Mouse (Mus musculus): Measurements from ENCODE around the gene Scube2. TPM values are rescaled to one million over a fixed set of nuclear protein-coding genes. Genes with fewer than 3 reads are reported as not detected.
A peak's percentile ranks its signal among the peaks of the same experiment; 100 is the strongest.

Gene Scube2
- polyA plus RNA-seq, 1 experiment from 2014 or later = 1.9 TPM

- no peak overlapping the region for H3K4me3 ChIP-seq (ENCODE audit: low read depth, low read length)
- H3K36me3 ChIP-seq (ENCODE audit: control insufficient read depth, insufficient read depth, low read length) = no peaks in the 10 kb centered on the region
- peaks cover 10% of the 10 kb centered on the region for H3K27me3 ChIP-seq (ENCODE audit: control insufficient read depth, insufficient read depth, low read length)
- H3K27ac ChIP-seq (ENCODE audit: low read length) = no peak overlapping the region
- H3K9ac ChIP-seq (replicated peaks; ENCODE audit: low read depth, low read length) = no peak overlapping the region
- no peaks in the 10 kb centered on the region for H3K4me1 ChIP-seq (ENCODE audit: control insufficient read depth, insufficient read depth, low read length)
- H3K9me3 ChIP-seq (ENCODE audit: control insufficient read depth, low read depth, low read length) = no peaks in the 10 kb centered on the region
- no peak overlapping the region for H3K4me2 ChIP-seq (replicated peaks; ENCODE audit: low read depth, low read length)
- WGBS = 29% methylated on average over 3 of the region's 3 CpGs
- ATAC-seq (ENCODE audit: insufficient number of reproducible peaks, insufficient read depth, low FRiP score, low read depth) = no peak
These were observed 3.0 kb upstream of the Scube2 start for GRCm38 (mm10) chr7:109868498-109868897.

DNA sequence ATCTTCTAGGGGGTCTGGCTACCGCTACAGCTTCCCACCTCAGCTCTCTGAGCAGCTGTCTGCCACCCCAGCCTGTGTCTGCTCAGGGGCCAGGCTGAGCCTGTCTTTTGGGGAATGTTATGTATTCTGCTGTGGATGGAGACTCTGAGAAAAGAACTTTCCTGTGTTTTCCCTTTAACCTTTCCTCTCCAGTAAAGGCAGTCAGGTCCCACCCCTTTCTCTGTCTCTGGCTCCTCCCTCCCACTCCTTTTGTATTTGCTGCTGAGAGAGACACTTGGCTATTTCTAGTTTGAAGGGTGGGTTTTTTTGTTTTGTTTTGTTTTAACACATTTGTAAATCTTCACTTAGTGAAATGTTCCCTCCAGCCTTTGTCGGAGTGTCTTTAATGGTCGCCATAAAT lies 1.2 kb upstream of the Scube2 start:
- no peak for ATAC-seq (ENCODE audit: insufficient number of reproducible peaks, insufficient read depth, low FRiP score, low read depth)
- Histone ChIP-seq H3K4me1 (ENCODE audit: control insufficient read depth, insufficient read depth, low read length) (no peaks in the 10 kb centered on the region), H3K27ac (ENCODE audit: low read length) (no peak overlapping the region), H3K9ac (replicated peaks; ENCODE audit: low read depth, low read length) (no peak overlapping the region), H3K9me3 (ENCODE audit: control insufficient read depth, low read depth, low read length) (no peaks in the 10 kb centered on the region), H3K36me3 (ENCODE audit: control insufficient read depth, insufficient read depth, low read length) (no peaks in the 10 kb centered on the region), H3K27me3 (ENCODE audit: control insufficient read depth, insufficient read depth, low read length) (peaks cover 10% of the 10 kb centered on the region), H3K4me3 (ENCODE audit: low read depth, low read length) (no peak overlapping the region), H3K4me2 (replicated peaks; ENCODE audit: low read depth, low read length) (no peak overlapping the region)
- WGBS = 68% methylated on average over 3 of the region's 3 CpGs

- Histone ChIP-seq H3K4me3 (ENCODE audit: low read depth, low read length) (no peak overlapping the region), H3K9me3 (ENCODE audit: control insufficient read depth, low read depth, low read length) (no peaks in the 10 kb centered on the region), H3K27ac (ENCODE audit: low read length) (no peak overlapping the region), H3K4me2 (replicated peaks; ENCODE audit: low read depth, low read length) (no peak overlapping the region), H3K36me3 (ENCODE audit: control insufficient read depth, insufficient read depth, low read length) (no peaks in the 10 kb centered on the region), H3K9ac (replicated peaks; ENCODE audit: low read depth, low read length) (no peak overlapping the region), H3K27me3 (ENCODE audit: control insufficient read depth, insufficient read depth, low read length) (peaks cover 10% of the 10 kb centered on the region), H3K4me1 (ENCODE audit: control insufficient read depth, insufficient read depth, low read length) (no peaks in the 10 kb centered on the region)
- ATAC-seq (ENCODE audit: insufficient number of reproducible peaks, insufficient read depth, low FRiP score, low read depth) = no peak
- WGBS = 30% methylated on average over 4 of the region's 4 CpGs
These were observed 1.9 kb downstream of the Scube2 start for GRCm38 (mm10) chr7:109863561-109863960.

GRCm38 (mm10) chr7:109860162-109860561 lies 5.3 kb downstream of the Scube2 start:
- WGBS = 83% methylated on average over 7 of the region's 7 CpGs
- H3K36me3 ChIP-seq (ENCODE audit: control insufficient read depth, insufficient read depth, low read length) = no peaks in the 10 kb centered on the region
- H3K4me2 ChIP-seq (replicated peaks; ENCODE audit: low read depth, low read length) = no peak overlapping the region
- H3K9me3 ChIP-seq (ENCODE audit: control insufficient read depth, low read depth, low read length) = no peaks in the 10 kb centered on the region
- no peaks in the 10 kb centered on the region for H3K4me1 ChIP-seq (ENCODE audit: control insufficient read depth, insufficient read depth, low read length)
- no peak overlapping the region for H3K27ac ChIP-seq (ENCODE audit: low read length)
- no peak for ATAC-seq (ENCODE audit: insufficient number of reproducible peaks, insufficient read depth, low FRiP score, low read depth)
- H3K27me3 ChIP-seq (ENCODE audit: control insufficient read depth, insufficient read depth, low read length) = peaks cover 10% of the 10 kb centered on the region
- no peak overlapping the region for H3K9ac ChIP-seq (replicated peaks; ENCODE audit: low read depth, low read length)
- no peak overlapping the region for H3K4me3 ChIP-seq (ENCODE audit: low read depth, low read length)

DNA sequence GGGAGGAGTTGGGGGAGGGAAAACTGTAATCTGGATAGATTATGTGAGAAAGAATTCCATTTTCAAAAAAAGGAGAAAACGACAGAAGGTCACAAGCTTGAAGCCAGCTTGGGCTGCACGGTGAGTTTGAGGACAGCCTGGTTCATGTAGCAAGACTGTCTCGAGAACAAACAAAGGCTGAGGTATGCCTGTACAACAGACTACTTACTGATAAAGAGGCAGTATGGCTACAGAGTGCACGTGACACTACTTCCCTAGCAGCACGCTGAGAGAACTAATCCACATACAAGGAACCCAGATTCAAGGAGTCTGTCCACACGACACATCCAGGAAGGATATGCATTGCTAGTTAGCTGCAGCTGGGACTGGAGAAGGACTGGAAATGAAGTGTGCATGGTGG lies 6.1 kb downstream of the Scube2 start:
- no peak overlapping the region for H3K9ac ChIP-seq (replicated peaks; ENCODE audit: low read depth, low read length)
- no peak overlapping the region for H3K4me3 ChIP-seq (ENCODE audit: low read depth, low read length)
- WGBS = 46% methylated on average over 6 of the region's 6 CpGs
- no peaks in the 10 kb centered on the region for H3K9me3 ChIP-seq (ENCODE audit: control insufficient read depth, low read depth, low read length)
- no peaks in the 10 kb centered on the region for H3K36me3 ChIP-seq (ENCODE audit: control insufficient read depth, insufficient read depth, low read length)
- peak; percentile 66 for ATAC-seq (ENCODE audit: insufficient number of reproducible peaks, insufficient read depth, low FRiP score, low read depth)
- no peak overlapping the region for H3K4me2 ChIP-seq (replicated peaks; ENCODE audit: low read depth, low read length)
- H3K27me3 ChIP-seq (ENCODE audit: control insufficient read depth, insufficient read depth, low read length) = peaks cover 3% of the 10 kb centered on the region
- no peak overlapping the region for H3K27ac ChIP-seq (ENCODE audit: low read length)
- no peaks in the 10 kb centered on the region for H3K4me1 ChIP-seq (ENCODE audit: control insufficient read depth, insufficient read depth, low read length)

- ATAC-seq (ENCODE audit: insufficient number of reproducible peaks, insufficient read depth, low FRiP score, low read depth) = peak; percentile 73; the same call in 1 of the 2 replicates
- 27% methylated on average over 7 of the region's 7 CpGs for WGBS
- H3K27ac ChIP-seq (ENCODE audit: low read length) = no peak overlapping the region
These were observed 12.7 kb downstream of the Scube2 start for GRCm38 (mm10) chr7:109852752-109853212.

DNA sequence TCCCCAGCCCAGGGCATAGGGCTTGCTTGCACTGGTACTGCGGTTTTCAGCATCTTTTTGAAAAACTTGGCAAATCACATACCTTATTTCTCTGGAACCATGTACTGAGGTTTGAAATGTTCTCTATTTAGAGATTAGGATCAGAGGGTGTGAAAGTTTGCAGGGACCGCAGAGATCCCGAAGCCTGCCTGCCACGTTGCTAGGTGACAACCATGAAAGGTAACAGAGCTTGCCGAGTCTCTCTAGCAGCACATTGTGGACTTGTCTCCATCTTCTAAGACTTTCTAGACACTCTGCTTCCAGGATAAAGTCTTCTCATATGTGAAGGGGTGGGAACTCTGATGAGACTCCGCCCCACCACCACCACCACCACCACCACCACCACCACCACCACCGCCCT lies 13.5 kb downstream of the Scube2 start:
- ATAC-seq (ENCODE audit: insufficient number of reproducible peaks, insufficient read depth, low FRiP score, low read depth) = no peak
- H3K36me3 ChIP-seq (ENCODE audit: control insufficient read depth, insufficient read depth, low read length) = no peaks in the 10 kb centered on the region
- H3K27me3 ChIP-seq (ENCODE audit: control insufficient read depth, insufficient read depth, low read length) = no peaks in the 10 kb centered on the region
- 76% methylated on average over 7 of the region's 7 CpGs for WGBS
- no peak overlapping the region for H3K4me3 ChIP-seq (ENCODE audit: low read depth, low read length)
- peaks cover 12% of the 10 kb centered on the region; the same call in 1 of the 2 replicates for H3K4me1 ChIP-seq (ENCODE audit: control insufficient read depth, insufficient read depth, low read length)
- H3K9ac ChIP-seq (replicated peaks; ENCODE audit: low read depth, low read length) = no peak overlapping the region
- no peak overlapping the region for H3K27ac ChIP-seq (ENCODE audit: low read length)
- H3K4me2 ChIP-seq (replicated peaks; ENCODE audit: low read depth, low read length) = no peak overlapping the region
- no peaks in the 10 kb centered on the region for H3K9me3 ChIP-seq (ENCODE audit: control insufficient read depth, low read depth, low read length)

More at GRCm38 (mm10) chr7:109852752-109853212, 12.7 kb downstream of the Scube2 start:
- peaks cover 12% of the 10 kb centered on the region; the same call in 1 of the 2 replicates for H3K4me1 ChIP-seq (ENCODE audit: control insufficient read depth, insufficient read depth, low read length)
- H3K4me2 ChIP-seq (replicated peaks; ENCODE audit: low read depth, low read length) = no peak overlapping the region
- H3K9ac ChIP-seq (replicated peaks; ENCODE audit: low read depth, low read length) = no peak overlapping the region
- H3K27me3 ChIP-seq (ENCODE audit: control insufficient read depth, insufficient read depth, low read length) = no peaks in the 10 kb centered on the region
- H3K36me3 ChIP-seq (ENCODE audit: control insufficient read depth, insufficient read depth, low read length) = no peaks in the 10 kb centered on the region
- H3K4me3 ChIP-seq (ENCODE audit: low read depth, low read length) = no peak overlapping the region
- H3K9me3 ChIP-seq (ENCODE audit: control insufficient read depth, low read depth, low read length) = no peaks in the 10 kb centered on the region

DNA sequence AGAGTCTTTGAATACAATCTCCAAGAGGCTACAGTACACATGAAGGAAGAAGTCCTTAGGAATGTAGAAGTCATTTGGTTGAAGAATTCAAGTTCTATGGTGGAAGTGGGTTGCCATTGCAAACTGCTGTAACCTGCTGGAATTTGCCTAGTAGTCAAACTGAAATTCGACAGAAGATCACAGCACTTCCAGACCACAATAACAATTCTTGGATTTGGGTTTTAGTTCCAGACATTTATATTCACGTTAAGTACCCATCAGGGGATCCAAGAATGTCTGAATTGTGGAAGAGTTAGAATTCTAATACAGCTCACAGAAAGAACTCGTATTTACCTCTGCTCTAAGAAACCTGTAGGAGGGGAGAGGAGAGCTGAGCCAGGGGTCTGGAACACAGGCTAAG lies 14.9 kb downstream of the Scube2 start:
- H3K9ac ChIP-seq (replicated peaks; ENCODE audit: low read depth, low read length) = no peak overlapping the region
- H3K36me3 ChIP-seq (ENCODE audit: control insufficient read depth, insufficient read depth, low read length) = no peaks in the 10 kb centered on the region
- no peak overlapping the region for H3K4me3 ChIP-seq (ENCODE audit: low read depth, low read length)
- no peak overlapping the region for H3K27ac ChIP-seq (ENCODE audit: low read length)
- 74% methylated on average over 3 of the region's 3 CpGs for WGBS
- no peak for ATAC-seq (ENCODE audit: insufficient number of reproducible peaks, insufficient read depth, low FRiP score, low read depth)
- H3K27me3 ChIP-seq (ENCODE audit: control insufficient read depth, insufficient read depth, low read length) = no peaks in the 10 kb centered on the region
- peaks cover 12% of the 10 kb centered on the region; the same call in 1 of the 2 replicates for H3K4me1 ChIP-seq (ENCODE audit: control insufficient read depth, insufficient read depth, low read length)
- H3K4me2 ChIP-seq (replicated peaks; ENCODE audit: low read depth, low read length) = no peak overlapping the region
- H3K9me3 ChIP-seq (ENCODE audit: control insufficient read depth, low read depth, low read length) = no peaks in the 10 kb centered on the region

- Histone ChIP-seq H3K4me2 (replicated peaks; ENCODE audit: low read depth, low read length) (no peak overlapping the region), H3K27ac (ENCODE audit: low read length) (no peak overlapping the region), H3K4me3 (ENCODE audit: low read depth, low read length) (no peak overlapping the region), H3K9ac (replicated peaks; ENCODE audit: low read depth, low read length) (no peak overlapping the region), H3K9me3 (ENCODE audit: control insufficient read depth, low read depth, low read length) (no peaks in the 10 kb centered on the region), H3K27me3 (ENCODE audit: control insufficient read depth, insufficient read depth, low read length) (no peaks in the 10 kb centered on the region), H3K36me3 (ENCODE audit: control insufficient read depth, insufficient read depth, low read length) (no peaks in the 10 kb centered on the region), H3K4me1 (ENCODE audit: control insufficient read depth, insufficient read depth, low read length) (peaks cover 12% of the 10 kb centered on the region; the same call in 1 of the 2 replicates)
- ATAC-seq (ENCODE audit: insufficient number of reproducible peaks, insufficient read depth, low FRiP score, low read depth) = no peak
- 62% methylated on average over 8 of the region's 8 CpGs for WGBS
These were observed 15.6 kb downstream of the Scube2 start for GRCm38 (mm10) chr7:109849750-109850434.
